Comparison of ENCODE assay signal across 8 mouse cellular contexts in the genomic region with DNA sequence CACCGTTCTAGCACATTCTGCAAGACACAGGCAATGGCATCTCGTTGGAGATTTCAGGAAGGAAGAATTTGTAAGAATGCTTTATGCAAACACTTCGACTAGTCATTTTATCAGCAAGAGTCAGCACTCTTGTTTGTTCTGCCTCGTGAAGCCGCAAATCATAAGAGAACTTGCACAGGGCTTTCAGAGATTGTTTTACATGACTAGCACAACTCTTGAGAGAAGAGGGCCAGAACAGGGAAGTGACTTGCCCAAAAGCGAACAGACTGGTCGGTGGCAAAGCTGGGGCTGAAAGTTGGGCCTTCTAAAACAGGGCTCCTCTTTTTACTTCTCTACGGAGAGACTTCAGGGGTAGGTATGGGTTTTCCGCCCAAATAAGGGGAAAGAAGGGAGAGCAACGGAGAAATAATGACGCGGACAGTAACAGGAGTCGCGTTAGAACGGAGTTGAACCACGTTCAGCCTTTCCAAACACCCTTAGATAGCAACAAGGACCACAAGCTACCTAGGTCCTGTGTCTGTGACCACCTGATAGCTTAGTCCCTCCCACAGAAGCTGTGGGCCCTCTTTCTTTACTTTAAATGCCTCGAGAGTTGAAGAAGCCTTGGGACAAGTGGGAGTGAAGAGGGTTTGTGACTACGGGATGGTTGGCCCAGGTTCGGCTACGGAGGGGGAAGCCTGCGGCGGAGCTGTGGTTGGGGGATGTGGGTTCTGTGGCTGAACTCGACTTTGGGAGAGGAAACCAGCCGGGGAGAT. TPM values are rescaled to one million over a fixed set of nuclear protein-coding genes. Genes with fewer than 3 reads are reported as not detected.
DNase-seq lines count a peak whose midpoint lies in the region; ATAC-seq and TF ChIP-seq lines count a peak whose summit lies in the region.

No protein-coding gene starts in this region.

- no peak; the same call in 1 of the 2 replicates for TF ChIP-seq POLR2A in small intestine, adult 2 months (IDR thresholded peaks at IDR 0.05; ENCODE audit: low read depth, low read length)

- H3K9me3 ChIP-seq in kidney, postnatal 0 days (replicated peaks; ENCODE audit: low read length), result no peaks in the 10 kb centered on the region
- H3K9me3 ChIP-seq in hindbrain, embryonic 11.5 days (ENCODE audit: control insufficient read depth, low read length), result no peaks in the 10 kb centered on the region
- H3K9me3 ChIP-seq in lung, embryonic 16.5 days (ENCODE audit: control insufficient read depth, low read length), result no peaks in the 10 kb centered on the region

- DNase-seq in kidney, postnatal 0 days (ENCODE audit: low spot score), result no peak
- no peak for DNase-seq in kidney, postnatal 36 days
- peak; percentile 15 for DNase-seq in c-Kit-negative CD71-positive TER-119-positive erythroid progenitor cells, embryonic 14.5 days (ENCODE audit: low read depth, low spot score)
- DNase-seq in hindbrain, embryonic 11.5 days (ENCODE audit: low spot score), result no peak
- no peak for DNase-seq in frontal cortex, postnatal 14 days (ENCODE audit: low spot score in 2 of 2)
- no peak for DNase-seq in adrenal gland, postnatal 25 days

- H3K36me3 ChIP-seq in kidney, postnatal 0 days (ENCODE audit: insufficient read depth, low read length), result peaks cover 10% of the 10 kb centered on the region; the same call in 1 of the 2 replicates
- H3K36me3 ChIP-seq in hindbrain, embryonic 11.5 days (ENCODE audit: control insufficient read depth, insufficient read depth, low read length), result 0 out of 2 replicates have a peak, but pooled peaks cover 2% of the 10 kb centered on the region
- peaks cover 3% of the 10 kb centered on the region for H3K36me3 ChIP-seq in lung, embryonic 16.5 days (ENCODE audit: control insufficient read depth, insufficient read depth, low read length)
- peaks cover 6% of the 10 kb centered on the region; the same call in 1 of the 2 replicates for H3K36me3 ChIP-seq in small intestine, adult 2 months (ENCODE audit: control insufficient read depth, insufficient read depth, low read length)

- TF ChIP-seq CTCF in kidney, postnatal 0 days (IDR thresholded peaks at IDR 0.05; ENCODE audit: low read depth), result no peak
- no peak for TF ChIP-seq CTCF in small intestine, adult 2 months (IDR thresholded peaks at IDR 0.05; ENCODE audit: extremely low read depth, insufficient read length, insufficient replicate concordance, low read depth, low read length)

- H3K4me1 ChIP-seq in kidney, postnatal 0 days (replicated peaks; ENCODE audit: insufficient read depth, low read length), result peaks cover 4% of the 10 kb centered on the region
- peaks cover 5% of the 10 kb centered on the region; the same call in 1 of the 2 replicates for H3K4me1 ChIP-seq in hindbrain, embryonic 11.5 days (replicated peaks; ENCODE audit: control insufficient read depth, insufficient read depth, low read length)
- peaks cover 22% of the 10 kb centered on the region for H3K4me1 ChIP-seq in lung, embryonic 16.5 days (replicated peaks; ENCODE audit: control insufficient read depth, insufficient read depth, low read length)
- H3K4me1 ChIP-seq in small intestine, adult 2 months (ENCODE audit: control insufficient read depth, insufficient read depth, insufficient read length, low read length), result peaks cover 3% of the 10 kb centered on the region

- H3K27me3 ChIP-seq in kidney, postnatal 0 days (ENCODE audit: insufficient read depth, low read length), result no peaks in the 10 kb centered on the region
- H3K27me3 ChIP-seq in hindbrain, embryonic 11.5 days (ENCODE audit: control insufficient read depth, insufficient read depth, low read length), result peaks cover 3% of the 10 kb centered on the region; the same call in 1 of the 2 replicates
- H3K27me3 ChIP-seq in lung, embryonic 16.5 days (ENCODE audit: control insufficient read depth, insufficient read depth, low read depth, low read length), result peaks cover 7% of the 10 kb centered on the region
- 0 out of 2 replicates have a peak, but pooled peaks cover 4% of the 10 kb centered on the region for H3K27me3 ChIP-seq in small intestine, adult 2 months (ENCODE audit: control insufficient read depth, insufficient read depth, low read length)

- WGBS in kidney, postnatal 0 days, result 5% methylated on average over 24 of the region's 24 CpGs
- 13% methylated on average over 24 of the region's 24 CpGs for WGBS in hindbrain, embryonic 11.5 days
- WGBS in lung, embryonic 16.5 days, result 6% methylated on average over 24 of the region's 24 CpGs
- 4% methylated on average over 24 of the region's 24 CpGs for WGBS in small intestine, adult 2 months

- peak overlapping the region; percentile 99 for H3K9ac ChIP-seq in kidney, postnatal 0 days (ENCODE audit: low read depth, low read length)
- peak overlapping the region; percentile 99 for H3K9ac ChIP-seq in hindbrain, embryonic 11.5 days (ENCODE audit: low read depth, low read length)
- H3K9ac ChIP-seq in lung, embryonic 16.5 days (ENCODE audit: low read length), result peak overlapping the region; percentile 62

- H3K4me2 ChIP-seq in kidney, postnatal 0 days (ENCODE audit: low read length), result peak overlapping the region; percentile 87
- H3K4me2 ChIP-seq in hindbrain, embryonic 11.5 days (replicated peaks; ENCODE audit: low read depth, low read length), result peak overlapping the region; percentile 64
- H3K4me2 ChIP-seq in lung, embryonic 16.5 days (ENCODE audit: low read depth, low read length), result peak overlapping the region; percentile 92

- peak overlapping the region; percentile 42; the same call in 1 of the 2 replicates for H3K27ac ChIP-seq in kidney, postnatal 0 days
- H3K27ac ChIP-seq in hindbrain, embryonic 11.5 days (ENCODE audit: low read depth, low read length), result no peak overlapping the region
- H3K27ac ChIP-seq in lung, embryonic 16.5 days (ENCODE audit: low read length), result peak overlapping the region; percentile 73
- 0 out of 2 replicates have a peak overlapping the region, but pooled peaks have one; percentile 22 for H3K27ac ChIP-seq in small intestine, adult 2 months (ENCODE audit: insufficient read depth, low read depth, low read length)

- peak; percentile 18; the same call in 1 of the 2 replicates for ATAC-seq in kidney, postnatal 0 days (replicated peaks; ENCODE audit: low FRiP score, low read depth)
- no peak; the same call in 1 of the 2 replicates for ATAC-seq in hindbrain, embryonic 11.5 days (ENCODE audit: low FRiP score)
- ATAC-seq in lung, embryonic 16.5 days (ENCODE audit: low read depth), result peak; percentile 15; the same call in 1 of the 2 replicates

- peak overlapping the region; percentile 99 for H3K4me3 ChIP-seq in kidney, postnatal 0 days (replicated peaks; ENCODE audit: low read depth, low read length)
- H3K4me3 ChIP-seq in hindbrain, embryonic 11.5 days (ENCODE audit: low read depth, low read length), result peak overlapping the region; percentile 99
- peak overlapping the region; percentile 95 for H3K4me3 ChIP-seq in lung, embryonic 16.5 days (ENCODE audit: low read length)
- H3K4me3 ChIP-seq in small intestine, adult 2 months (ENCODE audit: low read depth, low read length), result peak overlapping the region; percentile 97

RNA-seq across cellular contexts. Expression of a gene that starts 0.6 kb away (rescaled TPM):
- 21.9 and 22.2 TPM in 2 replicates for polyA plus RNA-seq in kidney, postnatal 0 days (2015; fragmentation: Nextera tagmentation; extraction: Ambion mirVana)
- polyA plus RNA-seq in hindbrain, embryonic 11.5 days (2014; fragmentation: Nextera tagmentation; extraction: Ambion mirVana), result 53.0 and 59.1 TPM in 2 replicates
- polyA plus RNA-seq in lung, embryonic 16.5 days (2015; fragmentation: Nextera tagmentation; extraction: Ambion mirVana), result 20.1 and 22.4 TPM in 2 replicates
- 2.0 and 6.5 TPM in 2 replicates for polyA plus RNA-seq in small intestine, adult 2 months (2012; rRNA removed)
- 10.8 and 13.3 TPM in 2 replicates for total RNA-seq in adrenal gland, postnatal 25 days (2021)

RNA-seq across cellular contexts. Expression of a gene that starts 11.7 kb away (rescaled TPM):
- 123 and 134 TPM in 2 replicates for polyA plus RNA-seq in kidney, postnatal 0 days (2015; fragmentation: Nextera tagmentation; extraction: Ambion mirVana)
- 199 TPM in 2 replicates for polyA plus RNA-seq in hindbrain, embryonic 11.5 days (2014; fragmentation: Nextera tagmentation; extraction: Ambion mirVana)
- 144 and 145 TPM in 2 replicates for polyA plus RNA-seq in lung, embryonic 16.5 days (2015; fragmentation: Nextera tagmentation; extraction: Ambion mirVana)
- 14.4 and 30.3 TPM in 2 replicates for polyA plus RNA-seq in small intestine, adult 2 months (2012; rRNA removed)
- total RNA-seq in adrenal gland, postnatal 25 days (2021), result 88.2 and 97.6 TPM in 2 replicates

RNA-seq across cellular contexts. Expression of a gene that starts 32.8 kb away (rescaled TPM):
- polyA plus RNA-seq in kidney, postnatal 0 days (2015; fragmentation: Nextera tagmentation; extraction: Ambion mirVana), result 4.5 and 4.8 TPM in 2 replicates
- 5.9 and 6.0 TPM in 2 replicates for polyA plus RNA-seq in hindbrain, embryonic 11.5 days (2014; fragmentation: Nextera tagmentation; extraction: Ambion mirVana)
- 7.6 and 7.7 TPM in 2 replicates for polyA plus RNA-seq in lung, embryonic 16.5 days (2015; fragmentation: Nextera tagmentation; extraction: Ambion mirVana)
- polyA plus RNA-seq in small intestine, adult 2 months (2012; rRNA removed), result 5.1 and 12.0 TPM in 2 replicates
- total RNA-seq in adrenal gland, postnatal 25 days (2021), result 31.0 and 41.8 TPM in 2 replicates
